Comparison of ENCODE assay signal across 9 mouse cellular contexts in genomic region chr16:90953770-90954169, GRCm38 (mm10). TPM values are rescaled to one million over a fixed set of nuclear protein-coding genes. Genes with fewer than 3 reads are reported as not detected.
DNase-seq lines count a peak whose midpoint lies in the region; ATAC-seq and TF ChIP-seq lines count a peak whose summit lies in the region.
"Had no signal": no experiment of that assay in that cellular context is flagged by ENCODE, and none has a peak within 500 bp of the region (broad histone marks: within the 10 kb centered on the region; RNA-seq: fewer than 3 reads in every experiment).

No protein-coding gene starts in this region.

- H3K36me3 ChIP-seq in kidney, postnatal 0 days (ENCODE audit: insufficient read depth, low read length) = peaks cover 3% of the 10 kb centered on the region
- peaks cover 11% of the 10 kb centered on the region; the same call in 1 of the 2 replicates for H3K36me3 ChIP-seq in kidney, embryonic 14.5 days (ENCODE audit: control insufficient read depth, insufficient read depth, low read length)
- H3K36me3 ChIP-seq in limb, embryonic 10.5 days = no peaks in the 10 kb centered on the region

- peak; percentile 10 for DNase-seq in kidney, postnatal 0 days (ENCODE audit: low spot score)
- peak; percentile 23 for DNase-seq in CD4-positive helper T cell, adult 2 months (ENCODE audit: low read depth, low spot score)
- peak; percentile 34 for DNase-seq in ES-CJ7 (ENCODE audit: low read depth, low spot score)
- DNase-seq in induced T-regulatory cell, adult 2 months (ENCODE audit: low read depth) = peak; percentile 46
- DNase-seq in limb, embryonic 10.5 days (ENCODE audit: low spot score) = no peak
- no peak for DNase-seq in natural killer cell, adult 2 months (ENCODE audit: low spot score in 2 of 2)

- no peak for ATAC-seq in kidney, postnatal 0 days (replicated peaks; ENCODE audit: low FRiP score, low read depth)
- ATAC-seq in kidney, embryonic 14.5 days (ENCODE audit: low FRiP score, low TSS enrichment) = no peak
- no peak for ATAC-seq in inflammation-experienced regulatory T-cells, adult 6 months

- no peak overlapping the region for H3K4me2 ChIP-seq in kidney, postnatal 0 days (ENCODE audit: low read length)
- no peak overlapping the region for H3K4me2 ChIP-seq in kidney, embryonic 14.5 days (replicated peaks; ENCODE audit: low read depth, low read length)
- H3K4me2 ChIP-seq: limb, embryonic 12.5 days had no signal

- H3K9ac ChIP-seq in kidney, postnatal 0 days (ENCODE audit: low read depth, low read length) = no peak overlapping the region
- H3K9ac ChIP-seq in kidney, embryonic 14.5 days (ENCODE audit: low read depth, low read length) = no peak overlapping the region
- H3K9ac ChIP-seq: limb, embryonic 12.5 days had no signal

- peak; percentile 52 for TF ChIP-seq CTCF in kidney, postnatal 0 days (IDR thresholded peaks at IDR 0.05; ENCODE audit: low read depth)

- H3K4me3 ChIP-seq in kidney, postnatal 0 days (replicated peaks; ENCODE audit: low read depth, low read length) = no peak overlapping the region
- H3K4me3 ChIP-seq in kidney, embryonic 14.5 days (ENCODE audit: low read length) = no peak overlapping the region
- no peak overlapping the region for H3K4me3 ChIP-seq in limb, embryonic 10.5 days
- H3K4me3 ChIP-seq: limb, embryonic 12.5 days had no signal

- no peaks in the 10 kb centered on the region for H3K4me1 ChIP-seq in kidney, postnatal 0 days (replicated peaks; ENCODE audit: insufficient read depth, low read length)
- H3K4me1 ChIP-seq in kidney, embryonic 14.5 days (ENCODE audit: control insufficient read depth, insufficient read depth, low read length) = no peaks in the 10 kb centered on the region
- no peaks in the 10 kb centered on the region for H3K4me1 ChIP-seq in limb, embryonic 10.5 days
- H3K4me1 ChIP-seq: limb, embryonic 12.5 days had no signal

- H3K27ac ChIP-seq in kidney, postnatal 0 days = no peak overlapping the region
- H3K27ac ChIP-seq in kidney, embryonic 14.5 days (ENCODE audit: low read depth, low read length) = no peak overlapping the region
- no peak overlapping the region for H3K27ac ChIP-seq in limb, embryonic 10.5 days
- H3K27ac ChIP-seq: limb, embryonic 12.5 days had no signal

- H3K27me3 ChIP-seq in kidney, postnatal 0 days (ENCODE audit: insufficient read depth, low read length) = no peaks in the 10 kb centered on the region
- H3K27me3 ChIP-seq in kidney, embryonic 14.5 days (ENCODE audit: control insufficient read depth, insufficient read depth, low read length) = no peaks in the 10 kb centered on the region
- no peaks in the 10 kb centered on the region for H3K27me3 ChIP-seq in limb, embryonic 10.5 days (ENCODE audit: low read depth, poor library complexity, severe bottlenecking)
- H3K27me3 ChIP-seq: limb, embryonic 12.5 days had no signal

- H3K9me3 ChIP-seq in kidney, postnatal 0 days (replicated peaks; ENCODE audit: low read length) = no peaks in the 10 kb centered on the region
- no peaks in the 10 kb centered on the region for H3K9me3 ChIP-seq in kidney, embryonic 14.5 days (ENCODE audit: control insufficient read depth, low read length)
- no peaks in the 10 kb centered on the region for H3K9me3 ChIP-seq in limb, embryonic 10.5 days (replicated peaks)
- H3K9me3 ChIP-seq: limb, embryonic 12.5 days had no signal

- 92% methylated on average over 6 of the region's 6 CpGs for WGBS in kidney, postnatal 0 days
- 94% methylated on average over 6 of the region's 6 CpGs for WGBS in kidney, embryonic 14.5 days
- WGBS in limb, embryonic 10.5 days = 92% methylated on average over 6 of the region's 6 CpGs

RNA-seq across cellular contexts. Expression of gene Cfap298, which starts 18.9 kb away (rescaled TPM):
- polyA plus RNA-seq in kidney, postnatal 0 days (2015; fragmentation: Nextera tagmentation; extraction: Ambion mirVana) = 43.7 and 48.1 TPM in 2 replicates
- 47.7 and 50.7 TPM in 2 replicates for polyA plus RNA-seq in kidney, embryonic 14.5 days (2014; fragmentation: Nextera tagmentation; extraction: Ambion mirVana)
- polyA plus RNA-seq in inflammation-experienced regulatory T-cells, adult 6 months (2017; shearing (Covaris generic)) = 10 to 100 TPM; 25.3 to 32.2 (median 26.2) TPM
- 45.5 and 57.1 TPM in 2 replicates for polyA plus RNA-seq in limb, embryonic 10.5 days (2016; fragmentation: Nextera tagmentation; extraction: Ambion mirVana)

RNA-seq across cellular contexts. Expression of gene Synj1, which starts 57.3 kb away (rescaled TPM):
- polyA plus RNA-seq in kidney, postnatal 0 days (2015; fragmentation: Nextera tagmentation; extraction: Ambion mirVana) = 10.0 and 11.9 TPM in 2 replicates
- polyA plus RNA-seq in kidney, embryonic 14.5 days (2014; fragmentation: Nextera tagmentation; extraction: Ambion mirVana) = 10.8 and 15.5 TPM in 2 replicates
- polyA plus RNA-seq in inflammation-experienced regulatory T-cells, adult 6 months (2017; shearing (Covaris generic)) = 10 to 100 TPM; 31.5 to 33.9 (median 33.2) TPM
- 8.7 and 9.6 TPM in 2 replicates for polyA plus RNA-seq in limb, embryonic 10.5 days (2016; fragmentation: Nextera tagmentation; extraction: Ambion mirVana)

Comparison
In these comparisons a context has a peak if more than half of its experiments do, and no peak if none do; other contexts are left out.
1. DNase-seq: peak in kidney, postnatal 0 days (single experiment), CD4-positive helper T cell, adult 2 months (single experiment), ES-CJ7 (single experiment) and induced T-regulatory cell, adult 2 months (single experiment); none in limb, embryonic 10.5 days (single experiment) and natural killer cell, adult 2 months (0 of 2).